Mouse (Mus musculus) layer of hippocampus, adult 9-11 months (tissue): ENCODE measurements at regions not wholly inside any gene's neighbourhood (a gene's known extent, or its start where the extent isn't known, plus 50 kb on each side); places are given as distances from the start of the nearest gene placed in this dataset.
"Not testable (repeated sequence)": the region's sequence is repeated elsewhere in the genome, so short reads cannot be mapped to it uniquely, and the experiment has no call there.

ENCODE experiments used
- DNase-seq: peaks from one replicate; pipeline ENCODE4 v3.0.0; 2022

- no peak for DNase-seq
These were observed 283.0 kb upstream of the Arglu1 start for GRCm38 (mm10) chr8:8973334-8973733.

- DNase-seq, result no peak
These were observed 280.5 kb upstream of the Arglu1 start for GRCm38 (mm10) chr8:8970776-8971175.

GRCm38 (mm10) chr8:8970346-8970745 is 280.0 kb upstream of the Arglu1 start:
- no peak for DNase-seq

GRCm38 (mm10) chr8:8969112-8969950 is 279.0 kb upstream of the Arglu1 start:
- no peak for DNase-seq

GRCm38 (mm10) chr8:8966658-8967048 is 276.3 kb upstream of the Arglu1 start:
- no peak for DNase-seq

- no peak for DNase-seq
These were observed 275.8 kb upstream of the Arglu1 start for GRCm38 (mm10) chr8:8965983-8966657.

GRCm38 (mm10) chr8:8960221-8960620 is 269.9 kb upstream of the Arglu1 start:
- DNase-seq, result no peak

GRCm38 (mm10) chr8:8959787-8960093 is 269.4 kb upstream of the Arglu1 start:
- no peak for DNase-seq

GRCm38 (mm10) chr8:8959021-8959786 is 268.9 kb upstream of the Arglu1 start:
- DNase-seq, result no peak

- not testable (repeated sequence) for DNase-seq
These were observed 267.8 kb upstream of the Arglu1 start for GRCm38 (mm10) chr8:8958140-8958539.

- no peak for DNase-seq
These were observed 261.9 kb upstream of the Arglu1 start for GRCm38 (mm10) chr8:8952212-8952611.

- DNase-seq, result no peak
These were observed 260.9 kb upstream of the Arglu1 start for GRCm38 (mm10) chr8:8951186-8951585.

GRCm38 (mm10) chr8:8947516-8948161 is 257.3 kb upstream of the Arglu1 start:
- DNase-seq, result no peak

GRCm38 (mm10) chr8:8942991-8943390 is 252.7 kb upstream of the Arglu1 start:
- no peak for DNase-seq

- no peak for DNase-seq
These were observed 250.6 kb upstream of the Arglu1 start for GRCm38 (mm10) chr8:8940899-8941298.

- DNase-seq, result no peak
These were observed 248.2 kb upstream of the Arglu1 start for GRCm38 (mm10) chr8:8938536-8938935.

- DNase-seq, result no peak
These were observed 242.1 kb upstream of the Arglu1 start for GRCm38 (mm10) chr8:8932466-8932865.

- DNase-seq, result no peak
These were observed 241.4 kb upstream of the Arglu1 start for GRCm38 (mm10) chr8:8931746-8932145.

- DNase-seq, result no peak
These were observed 237.9 kb upstream of the Arglu1 start for GRCm38 (mm10) chr8:8928074-8928862.

- no peak for DNase-seq
These were observed 231.1 kb upstream of the Arglu1 start for GRCm38 (mm10) chr8:8921446-8921845.

GRCm38 (mm10) chr8:8919582-8920503 is 229.5 kb upstream of the Arglu1 start:
- no peak for DNase-seq
